Mouse (Mus musculus) MEL (cell line): ENCODE results near the gene Ednra. TPM values are rescaled to one million over a fixed set of nuclear protein-coding genes. Genes with fewer than 3 reads are reported as not detected.

ENCODE experiments used
- DNase-seq: peaks from one replicate; pipeline ENCODE4 v3.0.0; 2011; ENCODE audit warnings: low read depth, low spot score
- H3K27ac ChIP-seq: 2 replicates; pipeline ENCODE4 v1.5.1; 2012; ENCODE audit warnings: low read depth, mild to moderate bottlenecking, control low read depth, low read length, moderate library complexity; ENCODE audit not compliant: control insufficient read depth
- H3K27me3 ChIP-seq, 2 experiments: fragments of 150-350 bp in 1 of 2; sonication (generic) in 1 of 2; 2 replicates each; pipeline ENCODE4 v1.6.1; 2012; ENCODE audit warnings: low read length in 2 of 2, mild to moderate bottlenecking in 2 of 2, improper control_type of control experiment in 1 of 2, moderate library complexity in 1 of 2; ENCODE audit not compliant: insufficient read depth in 2 of 2, control insufficient read depth in 1 of 2
- H3K36me3 ChIP-seq, 2 experiments: 2 replicates each; pipeline ENCODE4 v1.6.1; 2012 to 2014; ENCODE audit warnings: low read length in 2 of 2, improper control_type of control experiment in 1 of 2, inconsistent platforms in 1 of 2, mild to moderate bottlenecking in 1 of 2; ENCODE audit not compliant: insufficient read depth in 2 of 2, control insufficient read depth in 1 of 2
- H3K4me1 ChIP-seq, 2 experiments: fragments of 150-350 bp in 1 of 2; sonication (generic) in 1 of 2; 2 replicates each; pipeline ENCODE4 v1.6.1; 2012; ENCODE audit warnings: low read length in 2 of 2, improper control_type of control experiment in 1 of 2, mild to moderate bottlenecking in 1 of 2; ENCODE audit not compliant: insufficient read depth in 2 of 2, control insufficient read depth in 1 of 2
- H3K4me3 ChIP-seq, 2 experiments: fragments of 150-350 bp in 1 of 2; sonication (generic) in 1 of 2; 2 replicates each; pipeline ENCODE4 v1.5.1; 2012; ENCODE audit warnings: low read depth in 2 of 2, low read length in 2 of 2, mild to moderate bottlenecking in 2 of 2, moderate library complexity in 2 of 2, control low read depth in 1 of 2, improper control_type of control experiment in 1 of 2; ENCODE audit not compliant: control insufficient read depth in 1 of 2, insufficient read depth in 1 of 2
- H3K79me2 ChIP-seq: 2 replicates; pipeline ENCODE4 v1.6.1; 2012; ENCODE audit warnings: mild to moderate bottlenecking, low read length, moderate library complexity; ENCODE audit not compliant: control insufficient read depth, poor library complexity, insufficient read depth
- H3K9ac ChIP-seq: 2 replicates; pipeline ENCODE4 v1.6.1; 2012; ENCODE audit warnings: low read depth, mild to moderate bottlenecking, control low read depth, low read length, moderate library complexity; ENCODE audit not compliant: control insufficient read depth, poor library complexity, severe bottlenecking
- H3K9me3 ChIP-seq: fragments of 150-350 bp; sonication (generic); replicated peaks from 2 replicates; pipeline ENCODE4 v1.6.1; 2012; ENCODE audit warnings: mild to moderate bottlenecking, low read length, improper control_type of control experiment, moderate library complexity; ENCODE audit not compliant: insufficient read depth
- BHLHE40 ChIP-seq: IDR thresholded peaks from 2 replicates; pipeline ENCODE4 v1.6.1; 2012; ENCODE audit warnings: low read depth, mild to moderate bottlenecking, inconsistent platforms, low read length, improper control_type of control experiment, borderline replicate concordance
- CHD2 ChIP-seq: IDR thresholded peaks from 2 replicates; pipeline ENCODE4 v1.6.1; 2011; ENCODE audit warnings: low read length, improper control_type of control experiment
- E2F4 ChIP-seq: IDR thresholded peaks from 2 replicates; pipeline ENCODE4 v1.6.1; 2011; ENCODE audit warnings: low read depth, low read length, improper control_type of control experiment, borderline replicate concordance
- ELF1 ChIP-seq: IDR thresholded peaks from 2 replicates; pipeline ENCODE4 v1.6.1; 2014; ENCODE audit warnings: low read depth, mild to moderate bottlenecking, inconsistent platforms, low read length, improper control_type of control experiment, moderate library complexity
- EP300 ChIP-seq, 2 experiments: IDR thresholded peaks; 2 replicates each; pipeline ENCODE4 v1.6.1; 2011; ENCODE audit warnings: improper control_type of control experiment in 2 of 2, low read length in 2 of 2, low read depth in 1 of 2, mild to moderate bottlenecking in 1 of 2
- ETS1 ChIP-seq: IDR thresholded peaks from 2 replicates; pipeline ENCODE4 v1.6.1; 2012; ENCODE audit warnings: low read depth, mild to moderate bottlenecking, inconsistent platforms, low read length, improper control_type of control experiment, moderate library complexity
- GABPA ChIP-seq: IDR thresholded peaks from 2 replicates; pipeline ENCODE4 v1.6.1; 2012; ENCODE audit warnings: low read depth, mild to moderate bottlenecking, inconsistent platforms, low read length, improper control_type of control experiment, moderate library complexity
- HCFC1 ChIP-seq: IDR thresholded peaks from 2 replicates; pipeline ENCODE4 v1.6.1; 2012; ENCODE audit warnings: low read depth, mild to moderate bottlenecking, inconsistent platforms, low read length, improper control_type of control experiment, moderate library complexity
- KAT2A ChIP-seq: conservative IDR thresholded peaks from 2 replicates; pipeline ENCODE4 v1.6.1; 2012; ENCODE audit warnings: low read depth, low read length, improper control_type of control experiment, inconsistent platforms
- MAFK ChIP-seq: IDR thresholded peaks from 2 replicates; pipeline ENCODE4 v1.6.1; 2011; ENCODE audit warnings: low read depth, mild to moderate bottlenecking, low read length, improper control_type of control experiment, borderline replicate concordance
- MAZ ChIP-seq: IDR thresholded peaks from 2 replicates; pipeline ENCODE4 v1.6.1; 2012; ENCODE audit warnings: low read depth, mild to moderate bottlenecking, inconsistent platforms, low read length, improper control_type of control experiment
- MEF2A ChIP-seq: IDR thresholded peaks from 2 replicates; pipeline ENCODE4 v1.6.1; 2014; ENCODE audit warnings: low read depth, mild to moderate bottlenecking, inconsistent platforms, low read length, improper control_type of control experiment; ENCODE audit not compliant: poor library complexity, insufficient replicate concordance, severe bottlenecking; ENCODE audit errors: extremely low read depth
- MXI1 ChIP-seq: IDR thresholded peaks from 2 replicates; pipeline ENCODE4 v1.6.1; 2011; ENCODE audit warnings: mild to moderate bottlenecking, low read depth, low read length, improper control_type of control experiment
- NELFE ChIP-seq: IDR thresholded peaks from 2 replicates; pipeline ENCODE4 v1.6.1; 2011; ENCODE audit warnings: low read depth, low read length, improper control_type of control experiment
- NRF1 ChIP-seq: IDR thresholded peaks from 2 replicates; pipeline ENCODE4 v1.6.1; 2014; ENCODE audit warnings: low read depth, mild to moderate bottlenecking, inconsistent platforms, low read length, improper control_type of control experiment, moderate library complexity; ENCODE audit not compliant: poor library complexity, insufficient read depth, severe bottlenecking
- POLR2AphosphoS5 ChIP-seq: IDR thresholded peaks from 2 replicates; pipeline ENCODE4 v1.6.1; 2012; ENCODE audit warnings: low read depth, borderline replicate concordance, mild to moderate bottlenecking, inconsistent platforms, low read length, moderate library complexity, mixed read lengths
- RAD21 ChIP-seq: IDR thresholded peaks from 2 replicates; pipeline ENCODE4 v1.6.1; 2011; ENCODE audit warnings: mild to moderate bottlenecking, low read depth, low read length, improper control_type of control experiment
- SIN3A ChIP-seq: IDR thresholded peaks from 2 replicates; pipeline ENCODE4 v1.6.1; 2012; ENCODE audit warnings: low read length, improper control_type of control experiment, inconsistent platforms
- SMC3 ChIP-seq: IDR thresholded peaks from 2 replicates; pipeline ENCODE4 v1.6.1; 2011; ENCODE audit warnings: low read depth, low read length, improper control_type of control experiment
- TAL1 ChIP-seq: IDR thresholded peaks from 2 replicates; pipeline ENCODE4 v1.6.1; 2012; ENCODE audit warnings: mild to moderate bottlenecking, inconsistent platforms, low read length, moderate library complexity, mixed read lengths
- TBP ChIP-seq: IDR thresholded peaks from 2 replicates; pipeline ENCODE4 v1.8.0; 2011; ENCODE audit warnings: low read depth, low read length, improper control_type of control experiment
- USF1 ChIP-seq: IDR thresholded peaks from 2 replicates; pipeline ENCODE4 v1.6.1; 2014; ENCODE audit warnings: low read depth, mild to moderate bottlenecking, inconsistent platforms, low read length, improper control_type of control experiment, moderate library complexity
- ZC3H11A ChIP-seq: IDR thresholded peaks from 2 replicates; pipeline ENCODE4 v1.6.1; 2012; ENCODE audit warnings: low read depth, mild to moderate bottlenecking, inconsistent platforms, low read length, improper control_type of control experiment
- ZKSCAN1 ChIP-seq: IDR thresholded peaks from 2 replicates; pipeline ENCODE4 v1.6.1; 2012; ENCODE audit warnings: low read depth, mild to moderate bottlenecking, inconsistent platforms, low read length, improper control_type of control experiment, moderate library complexity
- ZMIZ1 ChIP-seq: IDR thresholded peaks from 2 replicates; pipeline ENCODE4 v1.6.1; 2012; ENCODE audit warnings: low read depth, mild to moderate bottlenecking, inconsistent platforms, low read length, improper control_type of control experiment, moderate library complexity
- ZNF384 ChIP-seq: IDR thresholded peaks from 2 replicates; pipeline ENCODE4 v1.6.1; 2012; ENCODE audit warnings: low read depth, mild to moderate bottlenecking, inconsistent platforms, low read length, improper control_type of control experiment
- polyA plus RNA-seq, 2 experiments: library from polyadenylated mRNA; stranded (reverse) in 1 of 2; unstranded in 1 of 2; fragments of >175 nt in 1 of 2; fragments of >200 nt in 1 of 2; gene quantifications; 2 replicates each; pipeline versions ENCODE4 v1.2.1 to v1.2.4; 2012; ENCODE audit warnings: low replicate concordance in 2 of 2, low read depth in 1 of 2; ENCODE audit not compliant: insufficient read length in 2 of 2, insufficient read depth in 1 of 2, missing spikeins in 1 of 2
- total RNA-seq: library from RNA; depleted of rRNA; stranded (reverse); fragments of 300-350 nt; gene quantifications from 2 replicates; pipeline ENCODE4 v1.2.3, GENCODE M21; 2012

Gene Ednra
- total and polyA plus RNA-seq, 3 experiments: not detected

DNA sequence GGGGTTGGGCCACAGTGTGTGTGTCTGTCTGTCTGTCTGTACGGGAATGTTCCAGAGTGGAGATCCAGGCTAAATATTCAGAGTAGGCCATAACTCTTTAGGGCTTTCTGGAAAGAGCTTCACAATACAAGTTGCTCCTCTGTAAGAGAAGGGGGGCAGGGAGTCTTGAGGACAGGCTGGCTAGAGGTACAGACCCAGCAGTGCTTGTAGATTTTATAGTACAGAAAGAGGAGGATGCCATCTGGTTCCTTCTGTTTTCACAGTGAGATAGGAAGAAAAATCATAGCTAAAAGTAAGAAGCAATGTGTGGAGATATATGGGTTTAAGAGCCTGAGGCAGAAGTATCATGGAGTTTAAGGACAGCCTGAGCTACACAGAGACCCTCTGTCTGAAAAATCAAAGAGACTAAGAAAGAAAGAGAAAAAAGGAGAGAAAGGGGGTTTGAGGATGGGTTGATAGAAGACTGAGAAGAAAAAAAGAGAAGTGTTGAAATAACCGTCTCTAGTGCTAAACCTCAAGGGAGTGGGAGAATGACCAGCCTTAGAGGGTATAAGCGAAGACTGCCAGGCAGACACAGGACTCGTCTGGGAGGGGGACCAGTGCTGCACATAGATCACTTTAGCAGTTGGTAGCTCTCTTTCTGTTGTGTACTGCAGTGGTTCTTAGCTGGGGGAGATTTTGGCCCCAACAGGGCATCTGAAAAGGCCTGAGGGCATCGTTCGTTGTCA lies 16.9 kb upstream of the Ednra start:
- H3K4me1 ChIP-seq: no peaks in the 10 kb centered on the region
- H3K79me2 ChIP-seq: no peaks in the 10 kb centered on the region
- no peak overlapping the region for H3K4me3 ChIP-seq
- H3K36me3 ChIP-seq: no peaks in the 10 kb centered on the region
- DNase-seq: no peak
- no peaks in the 10 kb centered on the region for H3K9me3 ChIP-seq
- TF ChIP-seq TBP (no peak), NRF1 (no peak), ELF1 (no peak), ZNF384 (no peak), NELFE (no peak), E2F4 (no peak), USF1 (no peak), ZC3H11A (no peak), MAZ (no peak), BHLHE40 (no peak), SIN3A (no peak), MEF2A (no peak), POLR2AphosphoS5 (no peak), SMC3 (no peak), KAT2A (no peak), TAL1 (no peak), RAD21 (no peak)
- no peak overlapping the region for H3K9ac ChIP-seq
- no peak overlapping the region for H3K27ac ChIP-seq
- H3K27me3 ChIP-seq: no peaks in the 10 kb centered on the region

DNA sequence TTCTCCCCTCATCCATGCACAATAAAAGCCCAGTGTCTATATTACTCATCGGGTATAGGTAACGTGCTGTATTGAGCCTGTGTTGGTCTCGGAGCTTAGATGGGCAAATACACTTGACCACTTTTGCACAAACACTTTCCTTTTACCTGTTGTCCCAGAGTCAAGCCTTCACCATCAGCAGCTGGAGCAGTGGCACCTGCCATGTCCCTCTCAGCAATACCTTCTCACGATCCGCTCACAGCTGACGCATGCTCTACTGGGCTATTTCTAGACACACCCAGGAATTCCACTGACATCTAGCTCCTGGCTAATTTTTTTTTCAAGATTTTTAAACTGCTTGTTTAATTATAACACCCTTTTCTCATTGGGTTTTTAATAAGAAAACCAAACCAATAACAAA lies 14.2 kb upstream of the Ednra start:
- H3K4me3 ChIP-seq: no peak overlapping the region
- H3K27ac ChIP-seq: no peak overlapping the region
- DNase-seq: no peak
- H3K9ac ChIP-seq: no peak overlapping the region
- H3K36me3 ChIP-seq: no peaks in the 10 kb centered on the region
- no peaks in the 10 kb centered on the region for H3K27me3 ChIP-seq
- H3K9me3 ChIP-seq: no peaks in the 10 kb centered on the region
- TF ChIP-seq ELF1 (no peak), MXI1 (no peak), KAT2A (no peak), ZC3H11A (no peak), ZMIZ1 (no peak), ETS1 (no peak), CHD2 (no peak), BHLHE40 (no peak), MAFK (no peak), SMC3 (no peak), ZKSCAN1 (no peak), USF1 (no peak), HCFC1 (no peak), EP300 (IDR thresholded peaks at IDR 0.05; ENCODE audit: low read depth in 1 of 2, low read length in 2 of 2) (no peak), GABPA (no peak), NRF1 (no peak)
- no peaks in the 10 kb centered on the region for H3K4me1 ChIP-seq
- H3K79me2 ChIP-seq: no peaks in the 10 kb centered on the region
